Mouse (Mus musculus) left cerebral cortex, adult 6 months (tissue): ENCODE measurements around the gene Pxt1. TPM values are rescaled to one million over a fixed set of nuclear protein-coding genes. Genes with fewer than 3 reads are reported as not detected.

Experiments
- long read RNA-seq, 2 experiments: library from polyadenylated mRNA; unstranded; transcript quantifications; one replicate each; pipeline ENCODE4 v2.0.0; 2019 to 2020
- polyA plus RNA-seq: library from polyadenylated mRNA; unstranded; fragments of <200 nt; fragmentation: Nextera tagmentation; gene quantifications from 2 replicates; pipeline ENCODE4 v1.2.3, GENCODE M21; 2021

Gene Pxt1
- 0.15 TPM in 1 of 2 replicates, not detected in the other for polyA plus RNA-seq
- long read RNA-seq, experiment 1, result 0 reads
- long read RNA-seq, experiment 2, partial matches to known transcripts, result 0 of 1 reads
- long read RNA-seq, experiment 2, other reads (novel, unspliced or antisense), result 1 of 1 reads

GRCm38 (mm10) chr17:28943740-28944139, at the start of gene Pxt1:
TSS of gene Pxt1 (minus strand) at chr17:28943840.

GRCm38 (mm10) chr17:28951831-28952799, 8.5 kb upstream of the Pxt1 start, which contains the start of gene Kctd20:
TSS of gene Kctd20 (plus strand) at chr17:28951950.

GRCm38 (mm10) chr17:28915060-28915628, 28.5 kb downstream of the Pxt1 start, which contains the start of gene 4930539E08Rik:
TSS of gene 4930539E08Rik (minus strand) at chr17:28915324.

Other genes with a start within 250 kb of the Pxt1 start
- gene AC170998.1, start 217.8 kb downstream of the Pxt1 start, polyA plus RNA-seq, result not detected in 2 replicates
- 1.3 and 1.4 TPM in 2 replicates for gene Mapk13, start 174.5 kb downstream of the Pxt1 start, polyA plus RNA-seq
- 3.0 and 4.4 TPM in 2 replicates for gene Brpf3, start 142.8 kb downstream of the Pxt1 start, polyA plus RNA-seq
- gene Pnpla1, start 85.4 kb downstream of the Pxt1 start, polyA plus RNA-seq, result 0.18 and 0.20 TPM in 2 replicates
- gene 4930539E08Rik, start 28.5 kb downstream of the Pxt1 start, polyA plus RNA-seq, result 1.8 and 3.4 TPM in 2 replicates
- gene Kctd20, start 8.1 kb upstream of the Pxt1 start, polyA plus RNA-seq, result 22.5 and 23.1 TPM in 2 replicates
- gene Stk38, start 64.2 kb upstream of the Pxt1 start, polyA plus RNA-seq, result 9.9 and 10.0 TPM in 2 replicates
- gene Srsf3, start 88.8 kb upstream of the Pxt1 start, polyA plus RNA-seq, result 120 and 131 TPM in 2 replicates
- gene Cdkn1a, start 147.1 kb upstream of the Pxt1 start, polyA plus RNA-seq, result 37.1 and 38.6 TPM in 2 replicates
- 0.08 TPM in 1 of 2 replicates, not detected in the other for gene Rab44, start 170.3 kb upstream of the Pxt1 start, polyA plus RNA-seq